Mouse (Mus musculus) liver, embryonic 16.5 days (tissue): ENCODE measurements at regions not wholly inside any gene's neighbourhood (a gene's known extent, or its start where the extent isn't known, plus 50 kb on each side); places are given as distances from the start of the nearest gene placed in this dataset.

ENCODE experiments used
- ATAC-seq: fragments of 200-750 bp; cut with Nextera tagmentation; 2 replicates; pipeline ENCODE4 v1.8.0; 2017; ENCODE audit warnings: low read depth, mild to moderate bottlenecking, moderate number of reproducible peaks, moderate library complexity
- H3K27ac ChIP-seq: fragments of 300-500 bp; sonication (generic); 2 replicates; pipeline ENCODE4 v1.5.1; 2014; ENCODE audit warnings: mild to moderate bottlenecking, low read length
- H3K27me3 ChIP-seq: fragments of 300-500 bp; sonication (generic); 2 replicates; pipeline ENCODE4 v1.6.1; 2014; ENCODE audit warnings: low read depth, low read length, mixed read lengths; ENCODE audit not compliant: control insufficient read depth, insufficient read depth
- H3K36me3 ChIP-seq: fragments of 300-500 bp; sonication (generic); 2 replicates; pipeline ENCODE4 v1.6.1; 2014; ENCODE audit warnings: mild to moderate bottlenecking; ENCODE audit not compliant: control insufficient read depth, insufficient read depth
- H3K4me1 ChIP-seq: fragments of 300-500 bp; sonication (generic); 2 replicates; pipeline ENCODE4 v1.6.1; 2014; ENCODE audit warnings: low read depth, low read length, mixed read lengths; ENCODE audit not compliant: control insufficient read depth
- H3K4me2 ChIP-seq: fragments of 300-500 bp; sonication (generic); 2 replicates; pipeline ENCODE4 v1.6.1; 2014; ENCODE audit warnings: low read depth, low read length, mixed read lengths
- H3K4me3 ChIP-seq: fragments of 300-500 bp; sonication (generic); 2 replicates; pipeline ENCODE4 v1.5.1; 2014; ENCODE audit warnings: low read depth, mild to moderate bottlenecking, low read length
- H3K9ac ChIP-seq: fragments of 300-500 bp; sonication (generic); 2 replicates; pipeline ENCODE4 v1.6.1; 2014; ENCODE audit warnings: low read depth, low read length
- H3K9me3 ChIP-seq: fragments of 300-500 bp; sonication (generic); replicated peaks from 2 replicates; pipeline ENCODE4 v1.6.1; 2016; ENCODE audit warnings: low read length; ENCODE audit not compliant: control insufficient read depth
- WGBS: fragments of 180-500 bp; shearing (Covaris S2); extraction: QIAGEN DNeasy Blood & Tissue Kit; methylation state at CpG from one replicate; pipeline ENCODE4 v1.1.7; 2014; ENCODE audit not compliant: insufficient replicate concordance; 5-methylcytosine and 5-hydroxymethylcytosine counted together

DNA sequence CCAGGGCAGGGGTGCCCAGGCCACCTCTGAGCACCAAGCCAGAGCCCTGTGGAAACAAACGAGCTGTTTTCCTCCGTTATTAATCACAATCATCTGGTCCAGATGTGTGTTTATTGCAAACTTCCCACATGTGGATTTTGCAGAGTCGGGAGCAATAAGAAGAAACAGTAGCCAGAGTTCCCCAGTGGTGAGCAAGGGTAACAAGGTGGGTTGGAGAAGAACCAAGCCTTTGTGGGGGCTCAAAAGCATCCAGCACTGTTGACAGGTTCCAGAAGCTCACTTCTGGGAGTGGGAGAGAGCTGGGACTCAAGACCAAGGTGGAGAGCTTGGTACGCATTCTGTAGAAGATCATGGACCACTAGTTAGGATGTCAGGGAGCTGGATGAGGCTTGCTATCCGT lies 63.6 kb downstream of the Hif1an start:
- no peak for ATAC-seq
- H3K4me3 ChIP-seq: no peak overlapping the region
- H3K36me3 ChIP-seq: no peaks in the 10 kb centered on the region
- no peaks in the 10 kb centered on the region for H3K9me3 ChIP-seq
- 50% methylated on average over 5 of the region's 5 CpGs for WGBS
- no peak overlapping the region for H3K27ac ChIP-seq
- no peaks in the 10 kb centered on the region for H3K27me3 ChIP-seq
- no peak overlapping the region for H3K9ac ChIP-seq
- H3K4me2 ChIP-seq: no peak overlapping the region
- H3K4me1 ChIP-seq: no peaks in the 10 kb centered on the region

GRCm38 (mm10) chr19:44629705-44630104 lies 67.1 kb downstream of the Hif1an start:
- WGBS: 52% methylated on average over 7 of the region's 7 CpGs
- no peak overlapping the region for H3K4me3 ChIP-seq
- H3K36me3 ChIP-seq: no peaks in the 10 kb centered on the region
- no peak for ATAC-seq
- no peaks in the 10 kb centered on the region for H3K27me3 ChIP-seq
- no peak overlapping the region for H3K4me2 ChIP-seq
- no peaks in the 10 kb centered on the region for H3K4me1 ChIP-seq
- H3K9me3 ChIP-seq: no peaks in the 10 kb centered on the region
- no peak overlapping the region for H3K9ac ChIP-seq
- H3K27ac ChIP-seq: no peak overlapping the region

GRCm38 (mm10) chr19:44631356-44632007 lies 68.8 kb downstream of the Hif1an start:
- no peak overlapping the region for H3K4me3 ChIP-seq
- no peak overlapping the region for H3K9ac ChIP-seq
- H3K27me3 ChIP-seq: no peaks in the 10 kb centered on the region
- H3K4me1 ChIP-seq: no peaks in the 10 kb centered on the region
- ATAC-seq: no peak
- 67% methylated on average over 19 of the region's 19 CpGs for WGBS
- H3K36me3 ChIP-seq: no peaks in the 10 kb centered on the region
- H3K27ac ChIP-seq: no peak overlapping the region
- H3K4me2 ChIP-seq: no peak overlapping the region
- H3K9me3 ChIP-seq: no peaks in the 10 kb centered on the region

DNA sequence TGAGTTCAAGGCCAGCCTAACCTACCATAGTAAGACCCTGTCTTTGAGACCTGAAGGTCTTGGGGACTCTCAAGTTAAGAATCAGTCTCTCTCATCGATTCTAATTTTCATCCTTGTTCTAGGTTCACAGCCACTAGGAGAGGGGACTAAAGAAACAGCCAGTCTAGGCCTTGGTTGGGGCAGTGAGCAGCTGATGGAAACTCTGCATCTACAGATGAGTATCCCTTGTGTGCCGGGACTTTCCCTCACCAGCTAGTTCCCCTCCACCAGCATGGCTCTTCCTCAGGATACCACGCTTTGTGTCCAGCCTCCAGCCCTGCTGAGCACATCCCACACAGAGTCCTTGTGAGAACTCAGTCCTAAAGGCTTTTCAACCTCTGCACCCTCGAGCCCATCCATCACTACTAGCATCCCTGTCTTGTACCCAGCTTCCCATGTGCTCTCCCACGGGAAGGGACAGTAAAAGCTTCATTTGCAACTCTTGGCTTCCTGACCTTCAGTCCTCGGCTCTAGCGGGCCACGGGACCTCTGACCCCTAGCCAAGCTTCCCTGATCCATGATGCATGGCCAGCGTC lies 74.6 kb downstream of the Hif1an start:
- H3K9ac ChIP-seq: no peak overlapping the region
- no peaks in the 10 kb centered on the region for H3K9me3 ChIP-seq
- H3K4me1 ChIP-seq: no peaks in the 10 kb centered on the region
- no peaks in the 10 kb centered on the region for H3K36me3 ChIP-seq
- H3K4me2 ChIP-seq: no peak overlapping the region
- H3K27me3 ChIP-seq: peaks cover 33% of the 10 kb centered on the region
- 49% methylated on average over 9 of the region's 9 CpGs for WGBS
- H3K27ac ChIP-seq: no peak overlapping the region
- ATAC-seq: no peak
- H3K4me3 ChIP-seq: no peak overlapping the region

DNA sequence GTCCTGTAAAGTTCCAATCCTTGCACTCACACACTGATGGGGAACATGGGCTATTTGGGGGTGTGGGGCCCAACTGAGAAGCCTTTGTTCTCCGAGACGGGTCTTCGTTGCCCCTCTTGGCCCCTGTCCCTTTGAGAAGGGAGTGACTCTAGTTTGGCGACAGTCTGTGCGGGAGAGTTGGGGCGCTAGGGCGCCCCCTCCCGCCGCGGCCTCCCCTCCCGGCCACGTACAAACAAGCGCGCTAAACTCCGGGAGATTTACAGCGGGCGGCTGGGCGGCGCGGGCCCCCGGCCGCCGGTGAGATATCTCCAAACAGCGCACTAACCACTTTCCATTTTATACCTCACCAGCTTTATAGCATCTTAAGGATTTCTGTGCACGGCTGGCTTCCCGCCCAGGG lies 77.4 kb downstream of the Hif1an start:
- no peak overlapping the region for H3K4me2 ChIP-seq
- H3K27me3 ChIP-seq: peaks cover 33% of the 10 kb centered on the region
- no peak overlapping the region for H3K9ac ChIP-seq
- H3K36me3 ChIP-seq: no peaks in the 10 kb centered on the region
- H3K4me1 ChIP-seq: no peaks in the 10 kb centered on the region
- no peak overlapping the region for H3K27ac ChIP-seq
- H3K4me3 ChIP-seq: no peak overlapping the region
- under 1% methylated on average over 26 of the region's 26 CpGs for WGBS
- no peaks in the 10 kb centered on the region for H3K9me3 ChIP-seq
- no peak for ATAC-seq

DNA sequence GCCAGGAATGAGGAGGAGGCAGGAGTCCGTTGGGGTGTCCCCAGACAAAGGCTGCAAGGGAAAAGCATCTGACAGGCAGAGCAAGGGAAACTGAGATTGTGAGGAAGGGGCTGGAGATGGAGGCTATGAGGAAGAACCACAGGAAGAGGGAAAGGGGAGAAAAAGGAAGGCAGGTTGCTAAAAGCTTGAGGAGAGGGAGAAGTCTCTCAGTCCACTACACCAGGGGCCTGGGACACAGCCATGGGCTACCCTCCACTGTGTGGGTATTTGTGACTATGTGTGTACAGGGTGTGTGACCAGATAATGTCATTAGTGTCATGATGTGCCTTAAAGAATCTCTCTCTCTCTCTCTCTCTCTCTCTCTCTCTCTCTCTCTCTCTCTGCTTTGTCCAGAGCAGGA lies 77.9 kb downstream of the Hif1an start:
- peaks cover 33% of the 10 kb centered on the region for H3K27me3 ChIP-seq
- WGBS: 0% methylated on average over 1 of the region's 1 CpGs
- no peaks in the 10 kb centered on the region for H3K4me1 ChIP-seq
- no peak overlapping the region for H3K9ac ChIP-seq
- H3K9me3 ChIP-seq: no peaks in the 10 kb centered on the region
- no peak overlapping the region for H3K4me2 ChIP-seq
- ATAC-seq: no peak
- H3K4me3 ChIP-seq: no peak overlapping the region
- H3K36me3 ChIP-seq: no peaks in the 10 kb centered on the region
- no peak overlapping the region for H3K27ac ChIP-seq

GRCm38 (mm10) chr19:44642294-44642693 lies 79.6 kb downstream of the Hif1an start:
- H3K9me3 ChIP-seq: no peaks in the 10 kb centered on the region
- ATAC-seq: no peak
- H3K4me3 ChIP-seq: no peak overlapping the region
- no peaks in the 10 kb centered on the region for H3K4me1 ChIP-seq
- no peaks in the 10 kb centered on the region for H3K36me3 ChIP-seq
- no peak overlapping the region for H3K27ac ChIP-seq
- no peak overlapping the region for H3K9ac ChIP-seq
- peaks cover 33% of the 10 kb centered on the region for H3K27me3 ChIP-seq
- 37% methylated on average over 4 of the region's 4 CpGs for WGBS
- no peak overlapping the region for H3K4me2 ChIP-seq

GRCm38 (mm10) chr19:44644376-44644775 lies 81.7 kb downstream of the Hif1an start:
- WGBS: 34% methylated on average over 3 of the region's 3 CpGs
- no peak for ATAC-seq
- Histone ChIP-seq H3K4me1 (no peaks in the 10 kb centered on the region), H3K9me3 (no peaks in the 10 kb centered on the region), H3K36me3 (no peaks in the 10 kb centered on the region), H3K9ac (no peak overlapping the region), H3K4me3 (no peak overlapping the region), H3K27ac (no peak overlapping the region), H3K4me2 (no peak overlapping the region), H3K27me3 (peaks cover 32% of the 10 kb centered on the region)

- H3K27me3 ChIP-seq: peaks cover 32% of the 10 kb centered on the region
- H3K4me2 ChIP-seq: no peak overlapping the region
- no peaks in the 10 kb centered on the region for H3K4me1 ChIP-seq
- H3K9me3 ChIP-seq: no peaks in the 10 kb centered on the region
- H3K9ac ChIP-seq: no peak overlapping the region
- H3K4me3 ChIP-seq: no peak overlapping the region
- ATAC-seq: no peak
- no peak overlapping the region for H3K27ac ChIP-seq
- no peaks in the 10 kb centered on the region for H3K36me3 ChIP-seq
- 26% methylated on average over 4 of the region's 4 CpGs for WGBS
Observed at GRCm38 (mm10) chr19:44644929-44645328, 82.3 kb downstream of the Hif1an start.
